Mouse (Mus musculus) liver, embryonic 16.5 days (tissue): ENCODE measurements around the gene Npm1. TPM values are rescaled to one million over a fixed set of nuclear protein-coding genes. Genes with fewer than 3 reads are reported as not detected.

Source experiments
- ATAC-seq: fragments of 200-750 bp; cut with Nextera tagmentation; 2 replicates; pipeline ENCODE4 v1.8.0; 2017; ENCODE audit warnings: low read depth, mild to moderate bottlenecking, moderate number of reproducible peaks, moderate library complexity
- H3K27ac ChIP-seq: fragments of 300-500 bp; sonication (generic); 2 replicates; pipeline ENCODE4 v1.5.1; 2014; ENCODE audit warnings: mild to moderate bottlenecking, low read length
- H3K27me3 ChIP-seq: fragments of 300-500 bp; sonication (generic); 2 replicates; pipeline ENCODE4 v1.6.1; 2014; ENCODE audit warnings: low read depth, low read length, mixed read lengths; ENCODE audit not compliant: control insufficient read depth, insufficient read depth
- H3K36me3 ChIP-seq: fragments of 300-500 bp; sonication (generic); 2 replicates; pipeline ENCODE4 v1.6.1; 2014; ENCODE audit warnings: mild to moderate bottlenecking; ENCODE audit not compliant: control insufficient read depth, insufficient read depth
- H3K4me1 ChIP-seq: fragments of 300-500 bp; sonication (generic); 2 replicates; pipeline ENCODE4 v1.6.1; 2014; ENCODE audit warnings: low read depth, low read length, mixed read lengths; ENCODE audit not compliant: control insufficient read depth
- H3K4me2 ChIP-seq: fragments of 300-500 bp; sonication (generic); 2 replicates; pipeline ENCODE4 v1.6.1; 2014; ENCODE audit warnings: low read depth, low read length, mixed read lengths
- H3K4me3 ChIP-seq: fragments of 300-500 bp; sonication (generic); 2 replicates; pipeline ENCODE4 v1.5.1; 2014; ENCODE audit warnings: low read depth, mild to moderate bottlenecking, low read length
- H3K9ac ChIP-seq: fragments of 300-500 bp; sonication (generic); 2 replicates; pipeline ENCODE4 v1.6.1; 2014; ENCODE audit warnings: low read depth, low read length
- H3K9me3 ChIP-seq: fragments of 300-500 bp; sonication (generic); replicated peaks from 2 replicates; pipeline ENCODE4 v1.6.1; 2016; ENCODE audit warnings: low read length; ENCODE audit not compliant: control insufficient read depth
- WGBS: fragments of 180-500 bp; shearing (Covaris S2); extraction: QIAGEN DNeasy Blood & Tissue Kit; methylation state at CpG from one replicate; pipeline ENCODE4 v1.1.7; 2014; ENCODE audit not compliant: insufficient replicate concordance; 5-methylcytosine and 5-hydroxymethylcytosine counted together
- polyA plus RNA-seq: library from polyadenylated mRNA; unstranded; fragments of >200 nt; fragmentation: Nextera tagmentation; extraction: Ambion mirVana; gene quantifications from 2 replicates; pipeline ENCODE4 v1.2.1, GENCODE M21; 2015

Gene Npm1
- polyA plus RNA-seq, 1 experiment from 2014 or later: 289 TPM

GRCm38 (mm10) chr11:33195531-33196446 lies 32.8 kb upstream of the Npm1 start:
- H3K4me3 ChIP-seq: no peak overlapping the region
- WGBS: 5% methylated on average over 25 of the region's 25 CpGs
- H3K4me2 ChIP-seq: no peak overlapping the region
- no peak overlapping the region for H3K9ac ChIP-seq
- H3K36me3 ChIP-seq: no peaks in the 10 kb centered on the region
- H3K4me1 ChIP-seq: peaks cover 2% of the 10 kb centered on the region; the same call in 1 of the 2 replicates
- ATAC-seq: no peak
- no peak overlapping the region for H3K27ac ChIP-seq
- H3K27me3 ChIP-seq: peaks cover 82% of the 10 kb centered on the region
- no peaks in the 10 kb centered on the region for H3K9me3 ChIP-seq

- H3K4me1 ChIP-seq: no peaks in the 10 kb centered on the region
- H3K27ac ChIP-seq: no peak overlapping the region
- H3K36me3 ChIP-seq: no peaks in the 10 kb centered on the region
- no peak for ATAC-seq
- peaks cover 75% of the 10 kb centered on the region for H3K27me3 ChIP-seq
- H3K4me3 ChIP-seq: no peak overlapping the region
- H3K4me2 ChIP-seq: no peak overlapping the region
- 25% methylated on average over 7 of the region's 7 CpGs for WGBS
- no peak overlapping the region for H3K9ac ChIP-seq
- H3K9me3 ChIP-seq: no peaks in the 10 kb centered on the region
These were observed 32.1 kb upstream of the Npm1 start for GRCm38 (mm10) chr11:33195061-33195460.

- no peaks in the 10 kb centered on the region for H3K9me3 ChIP-seq
- H3K4me2 ChIP-seq: no peak overlapping the region
- H3K4me3 ChIP-seq: no peak overlapping the region
- 3% methylated on average over 12 of the region's 12 CpGs for WGBS
- no peak overlapping the region for H3K9ac ChIP-seq
- ATAC-seq: no peak
- H3K36me3 ChIP-seq: no peaks in the 10 kb centered on the region
- no peak overlapping the region for H3K27ac ChIP-seq
- no peaks in the 10 kb centered on the region for H3K4me1 ChIP-seq
- peaks cover 61% of the 10 kb centered on the region for H3K27me3 ChIP-seq
These were observed 30.7 kb upstream of the Npm1 start for GRCm38 (mm10) chr11:33193695-33194094.

GRCm38 (mm10) chr11:33181804-33182203 lies 18.8 kb upstream of the Npm1 start:
- ATAC-seq: no peak
- no peaks in the 10 kb centered on the region for H3K36me3 ChIP-seq
- WGBS: 59% methylated on average over 3 of the region's 3 CpGs
- H3K4me3 ChIP-seq: no peak overlapping the region
- H3K27ac ChIP-seq: no peak overlapping the region
- H3K4me2 ChIP-seq: no peak overlapping the region
- peaks cover 13% of the 10 kb centered on the region for H3K27me3 ChIP-seq
- H3K4me1 ChIP-seq: no peaks in the 10 kb centered on the region
- H3K9ac ChIP-seq: no peak overlapping the region
- H3K9me3 ChIP-seq: no peaks in the 10 kb centered on the region

GRCm38 (mm10) chr11:33180701-33181116 lies 17.7 kb upstream of the Npm1 start:
- H3K4me2 ChIP-seq: no peak overlapping the region
- 6% methylated on average over 18 of the region's 18 CpGs for WGBS
- H3K4me3 ChIP-seq: no peak overlapping the region
- peaks cover 17% of the 10 kb centered on the region for H3K27me3 ChIP-seq
- no peak for ATAC-seq
- H3K9ac ChIP-seq: no peak overlapping the region
- no peaks in the 10 kb centered on the region for H3K9me3 ChIP-seq
- no peaks in the 10 kb centered on the region for H3K4me1 ChIP-seq
- H3K36me3 ChIP-seq: no peaks in the 10 kb centered on the region
- no peak overlapping the region for H3K27ac ChIP-seq

GRCm38 (mm10) chr11:33179802-33180201 lies 16.8 kb upstream of the Npm1 start:
- H3K27ac ChIP-seq: no peak overlapping the region
- H3K4me1 ChIP-seq: no peaks in the 10 kb centered on the region
- H3K27me3 ChIP-seq: peaks cover 17% of the 10 kb centered on the region
- H3K4me3 ChIP-seq: no peak overlapping the region
- H3K36me3 ChIP-seq: no peaks in the 10 kb centered on the region
- 56% methylated on average over 1 of the region's 1 CpGs for WGBS
- no peaks in the 10 kb centered on the region for H3K9me3 ChIP-seq
- H3K9ac ChIP-seq: no peak overlapping the region
- no peak for ATAC-seq
- H3K4me2 ChIP-seq: no peak overlapping the region

- Histone ChIP-seq H3K27me3 (peaks cover 17% of the 10 kb centered on the region), H3K4me2 (no peak overlapping the region), H3K4me1 (no peaks in the 10 kb centered on the region), H3K27ac (no peak overlapping the region), H3K36me3 (no peaks in the 10 kb centered on the region), H3K9ac (no peak overlapping the region), H3K4me3 (no peak overlapping the region), H3K9me3 (no peaks in the 10 kb centered on the region)
- no peak for ATAC-seq
- WGBS: 27% methylated on average over 20 of the region's 20 CpGs
These were observed 13.7 kb upstream of the Npm1 start for GRCm38 (mm10) chr11:33176525-33177245.

- Histone ChIP-seq H3K9ac (no peak overlapping the region), H3K27ac (no peak overlapping the region), H3K4me1 (no peaks in the 10 kb centered on the region), H3K4me3 (no peak overlapping the region), H3K4me2 (no peak overlapping the region), H3K9me3 (no peaks in the 10 kb centered on the region), H3K36me3 (no peaks in the 10 kb centered on the region), H3K27me3 (peaks cover 21% of the 10 kb centered on the region)
- WGBS: 58% methylated on average over 2 of the region's 3 CpGs
- ATAC-seq: no peak
These were observed 12.8 kb upstream of the Npm1 start for GRCm38 (mm10) chr11:33175768-33176167.

- Histone ChIP-seq H3K9ac (no peak overlapping the region), H3K4me1 (no peaks in the 10 kb centered on the region), H3K4me3 (no peak overlapping the region), H3K27ac (no peak overlapping the region), H3K9me3 (no peaks in the 10 kb centered on the region), H3K4me2 (no peak overlapping the region), H3K36me3 (no peaks in the 10 kb centered on the region), H3K27me3 (peaks cover 13% of the 10 kb centered on the region)
- no peak for ATAC-seq
- WGBS: 8% methylated on average over 9 of the region's 9 CpGs
These were observed 7.5 kb upstream of the Npm1 start for GRCm38 (mm10) chr11:33170489-33170888.
